Mouse (Mus musculus) retina, adult 2 months (tissue): ENCODE results near the gene Wrb.

ENCODE experiments used
- DNase-seq: peaks from one replicate; pipeline ENCODE4 v3.0.0-alpha.2; 2012; ENCODE audit warnings: low read depth, low spot score

The Wrb gene

DNA sequence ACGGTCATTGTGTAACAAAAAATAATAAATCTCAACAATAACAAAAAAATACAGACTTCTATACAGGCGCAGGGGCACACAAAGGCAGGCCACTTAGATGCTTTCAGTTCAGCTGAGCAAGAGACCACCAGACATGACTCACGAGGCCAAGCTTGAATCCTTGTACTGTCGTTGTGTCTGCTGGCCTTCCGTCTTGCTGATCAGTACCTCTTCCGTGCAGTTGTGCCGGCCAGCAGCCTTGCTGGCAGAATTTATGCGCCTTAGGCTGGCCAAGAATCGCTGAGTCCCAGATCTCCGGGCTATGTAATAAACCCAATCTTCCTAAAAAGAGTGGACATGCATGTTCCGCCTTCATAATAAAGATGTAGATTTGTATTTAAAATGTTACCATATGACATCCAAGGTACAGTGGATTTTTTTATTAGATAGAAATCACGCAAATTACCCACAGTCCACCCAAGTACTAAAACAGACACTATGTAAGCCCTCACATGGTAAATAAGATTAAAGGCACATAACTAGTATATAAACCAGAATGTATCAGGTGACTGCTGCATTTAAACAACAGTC, 13.4 kb downstream of the Wrb start:
- no peak for DNase-seq

DNA sequence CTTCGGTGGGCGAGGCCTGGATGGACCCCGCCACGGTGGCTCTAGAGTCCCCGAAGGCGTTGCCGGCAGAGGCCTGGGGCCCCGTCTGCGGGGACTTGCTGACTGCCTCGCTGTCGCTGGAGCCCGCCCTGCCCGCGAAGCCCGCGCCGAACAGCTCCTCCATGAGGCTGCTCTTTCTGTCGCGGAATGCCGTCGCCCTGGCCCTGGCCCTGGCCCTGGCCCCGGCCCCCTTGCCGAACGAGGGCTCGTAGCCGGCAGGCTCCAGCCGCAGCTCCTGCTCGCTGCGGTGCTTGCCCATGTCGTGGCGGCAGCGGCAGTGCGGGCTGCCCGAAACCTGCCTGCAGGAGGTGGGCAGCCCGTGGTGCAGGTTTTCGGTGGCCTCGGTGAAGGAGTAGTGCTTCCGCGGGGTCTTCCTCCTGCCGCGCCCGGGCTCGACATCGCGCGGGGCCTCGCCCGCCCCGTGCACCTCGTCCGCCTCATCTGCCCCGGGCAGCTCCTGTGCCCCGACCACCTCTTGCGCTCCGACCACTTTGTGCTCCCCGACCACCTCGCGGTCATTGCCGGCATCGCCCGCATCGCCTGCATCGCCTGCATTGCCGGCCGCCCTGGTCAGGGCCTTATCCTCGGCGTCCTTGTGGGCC, 14.0 kb downstream of the Wrb start:
- no peak for DNase-seq

DNA sequence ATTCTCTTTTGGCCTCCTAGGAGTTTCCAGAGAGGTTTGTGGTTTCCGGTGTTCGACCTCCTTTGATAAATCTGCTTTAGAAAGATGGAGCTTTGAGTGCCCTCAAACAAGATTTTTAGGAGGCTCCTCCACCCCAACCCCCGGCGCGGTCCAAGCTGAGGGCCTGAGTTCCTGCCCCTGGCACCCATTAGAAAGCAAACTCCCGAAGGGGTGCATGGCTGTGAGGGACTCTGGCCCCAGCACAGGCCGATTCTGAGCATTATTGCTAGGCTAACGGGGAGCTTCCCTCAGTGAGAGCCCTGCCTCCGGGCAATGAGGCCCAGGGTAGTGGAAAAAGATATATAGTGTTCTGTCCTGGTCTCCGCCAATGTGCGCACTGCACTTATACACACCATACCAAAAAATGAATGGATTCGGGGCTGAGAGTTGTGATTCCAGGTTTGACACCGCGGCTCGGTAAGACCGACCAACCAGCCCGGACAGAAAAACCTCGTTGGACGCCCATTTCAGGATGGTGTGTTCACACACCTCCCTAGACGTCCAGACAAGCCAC, 14.7 kb downstream of the Wrb start:
- DNase-seq, result no peak

DNA sequence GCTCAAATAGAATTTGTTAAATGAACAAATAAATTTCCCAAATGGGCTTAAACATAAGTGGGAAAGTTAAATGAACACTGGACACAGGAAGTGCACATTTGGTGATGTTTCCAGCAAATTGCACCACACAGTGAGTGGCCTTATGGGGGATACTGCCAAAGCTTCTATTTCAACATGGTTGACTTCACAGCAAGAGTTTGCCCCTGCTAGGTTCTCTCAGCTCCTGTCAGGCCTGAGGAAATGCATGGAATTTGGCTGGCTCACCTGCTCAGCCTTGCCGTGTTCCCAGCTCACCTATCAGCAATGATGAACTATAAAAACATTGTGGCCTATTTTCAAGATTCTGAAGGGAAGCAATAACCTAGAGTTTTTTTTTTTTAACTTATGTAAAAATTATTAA, 15.7 kb downstream of the Wrb start:
- DNase-seq, result no peak

DNA sequence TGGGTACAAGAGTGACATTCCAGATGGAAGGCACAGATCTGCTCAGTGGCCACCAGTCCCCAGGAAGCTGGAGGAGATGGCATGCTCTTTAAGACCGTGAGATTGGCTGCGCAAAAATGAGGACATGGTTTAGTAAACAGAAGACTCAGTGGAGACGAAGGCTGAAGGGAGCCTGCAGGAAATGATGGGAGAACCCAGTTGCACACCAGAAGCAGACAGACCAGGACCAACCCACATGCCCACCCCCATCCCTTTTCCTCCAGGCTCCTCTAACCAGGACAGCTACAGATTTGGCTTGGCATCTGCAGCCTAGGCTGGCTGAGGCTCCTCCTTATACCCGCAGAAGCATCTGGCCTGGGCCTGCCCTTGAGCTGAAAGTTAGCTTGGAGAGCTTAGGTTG, 16.1 kb downstream of the Wrb start:
- no peak for DNase-seq

DNA sequence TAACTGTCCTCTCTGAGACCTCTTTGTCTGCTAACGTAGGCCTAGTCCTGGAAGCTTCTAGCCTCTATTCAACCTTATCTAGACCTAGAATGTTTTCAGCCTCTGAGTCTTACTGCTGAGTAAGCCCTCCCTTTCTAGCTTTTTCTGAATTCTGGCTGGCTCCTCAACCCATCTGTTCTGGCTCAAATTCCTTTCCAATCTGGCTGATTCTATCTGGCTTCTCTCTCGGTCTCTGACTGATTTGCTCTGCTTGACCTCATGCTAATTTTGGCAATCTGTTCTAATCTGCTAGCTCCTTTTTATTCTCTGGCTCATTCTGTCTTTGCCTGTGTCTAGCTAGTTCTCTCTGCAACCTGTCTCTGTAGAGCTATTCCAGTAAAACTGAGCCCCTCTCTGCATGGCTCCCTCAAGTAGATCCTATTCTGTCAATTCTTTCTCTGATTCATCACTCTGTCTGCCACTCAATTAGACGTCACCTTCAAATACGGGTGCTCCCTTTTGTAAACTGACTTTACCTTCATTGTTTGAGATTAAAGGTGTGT, 20.6 kb downstream of the Wrb start:
- DNase-seq, result no peak

DNA sequence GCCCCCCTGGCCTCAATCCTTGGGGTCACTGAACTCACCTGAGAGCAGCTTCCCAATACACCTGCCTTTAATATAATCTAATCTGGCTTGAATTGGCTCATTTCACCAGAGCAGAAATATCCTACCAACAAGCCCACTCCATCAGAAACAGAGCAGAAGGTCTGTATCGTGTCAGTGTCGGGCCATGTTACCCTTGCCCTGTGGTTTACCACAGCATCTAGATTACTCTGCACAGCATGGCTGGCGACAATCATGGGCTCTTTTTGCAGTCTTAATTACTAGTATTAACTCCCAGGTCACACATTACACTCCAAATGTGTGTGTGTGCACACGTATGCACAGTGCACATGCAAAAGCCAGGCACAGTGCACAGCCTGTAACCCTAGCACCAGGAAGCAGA, 23.6 kb downstream of the Wrb start:
- DNase-seq, result no peak

DNA sequence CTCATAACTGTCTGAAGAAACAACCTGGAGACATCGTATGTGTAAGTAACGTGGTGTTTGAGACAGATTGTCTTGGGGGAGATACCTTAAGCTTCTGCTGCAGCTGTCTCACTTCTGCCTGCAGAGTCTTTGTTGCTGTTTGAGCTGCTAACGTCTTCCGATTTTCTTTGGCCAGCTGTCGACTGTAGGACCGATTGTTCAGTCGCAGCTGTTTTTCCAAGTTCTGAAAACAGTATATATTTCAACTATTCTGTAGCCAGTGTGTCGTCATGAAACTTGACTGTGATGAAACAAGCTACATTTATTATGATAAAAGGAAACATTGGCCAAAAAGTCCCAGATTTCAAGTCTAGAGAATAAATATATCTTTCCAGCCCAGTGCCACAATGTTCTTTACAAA, 28.4 kb downstream of the Wrb start:
- no peak for DNase-seq

DNA sequence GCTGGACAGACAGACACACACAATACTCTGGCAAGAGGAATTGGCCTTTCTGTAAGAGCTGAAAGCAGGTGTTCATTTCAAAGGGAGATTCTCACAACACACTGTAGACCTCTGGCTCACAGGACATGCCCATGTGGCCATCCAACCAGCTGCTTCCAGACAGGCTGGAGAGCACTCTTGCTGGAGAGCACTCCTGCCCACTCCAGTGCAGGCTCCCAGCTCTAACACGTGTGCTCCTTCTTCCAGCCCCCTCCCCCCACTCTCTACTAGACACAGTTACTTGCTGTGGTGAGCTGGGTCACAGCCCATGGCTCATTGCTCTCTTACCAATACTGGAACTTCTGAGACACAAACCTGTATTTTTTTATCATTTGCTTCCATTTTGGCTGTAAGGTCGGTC, 30.2 kb downstream of the Wrb start:
- DNase-seq, result no peak

DNA sequence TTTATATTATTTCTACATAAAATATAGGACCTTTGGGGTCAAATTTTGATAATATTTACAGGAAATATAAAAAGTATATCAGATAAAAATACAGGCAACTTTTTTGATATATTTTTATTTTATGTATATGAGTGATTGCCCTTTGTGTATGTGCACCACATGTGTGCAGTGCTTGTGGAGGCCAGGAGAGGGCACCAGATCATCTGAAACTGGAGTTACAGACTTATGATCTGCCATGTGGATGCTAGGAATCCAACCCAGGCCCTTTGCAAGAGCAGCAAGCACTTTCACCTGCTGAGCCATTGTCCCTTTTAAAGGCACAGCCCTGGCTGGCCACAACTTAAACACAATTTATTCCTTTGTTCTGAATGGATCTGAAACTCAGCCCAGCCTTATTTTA, 33.9 kb downstream of the Wrb start:
- DNase-seq, result no peak

DNA sequence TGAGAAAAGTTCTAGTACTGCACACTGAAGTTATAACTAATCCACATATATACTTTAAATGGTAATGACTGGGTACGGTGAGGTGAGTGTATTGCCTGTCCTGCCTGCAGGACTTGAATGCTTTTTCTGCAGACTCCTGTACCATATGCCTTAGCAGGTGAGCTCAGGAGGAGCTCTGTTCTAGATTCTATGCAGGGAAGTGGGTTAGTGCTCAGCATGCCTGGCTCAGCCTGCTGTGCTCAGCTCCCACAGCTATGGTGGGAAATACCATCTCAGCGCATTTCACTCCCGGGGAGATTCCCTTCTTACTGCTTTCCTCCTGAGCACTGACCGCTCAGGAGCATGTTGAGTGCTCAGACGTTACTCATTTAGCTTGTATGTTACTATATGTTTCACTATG, 42.4 kb downstream of the Wrb start:
- no peak for DNase-seq

DNA sequence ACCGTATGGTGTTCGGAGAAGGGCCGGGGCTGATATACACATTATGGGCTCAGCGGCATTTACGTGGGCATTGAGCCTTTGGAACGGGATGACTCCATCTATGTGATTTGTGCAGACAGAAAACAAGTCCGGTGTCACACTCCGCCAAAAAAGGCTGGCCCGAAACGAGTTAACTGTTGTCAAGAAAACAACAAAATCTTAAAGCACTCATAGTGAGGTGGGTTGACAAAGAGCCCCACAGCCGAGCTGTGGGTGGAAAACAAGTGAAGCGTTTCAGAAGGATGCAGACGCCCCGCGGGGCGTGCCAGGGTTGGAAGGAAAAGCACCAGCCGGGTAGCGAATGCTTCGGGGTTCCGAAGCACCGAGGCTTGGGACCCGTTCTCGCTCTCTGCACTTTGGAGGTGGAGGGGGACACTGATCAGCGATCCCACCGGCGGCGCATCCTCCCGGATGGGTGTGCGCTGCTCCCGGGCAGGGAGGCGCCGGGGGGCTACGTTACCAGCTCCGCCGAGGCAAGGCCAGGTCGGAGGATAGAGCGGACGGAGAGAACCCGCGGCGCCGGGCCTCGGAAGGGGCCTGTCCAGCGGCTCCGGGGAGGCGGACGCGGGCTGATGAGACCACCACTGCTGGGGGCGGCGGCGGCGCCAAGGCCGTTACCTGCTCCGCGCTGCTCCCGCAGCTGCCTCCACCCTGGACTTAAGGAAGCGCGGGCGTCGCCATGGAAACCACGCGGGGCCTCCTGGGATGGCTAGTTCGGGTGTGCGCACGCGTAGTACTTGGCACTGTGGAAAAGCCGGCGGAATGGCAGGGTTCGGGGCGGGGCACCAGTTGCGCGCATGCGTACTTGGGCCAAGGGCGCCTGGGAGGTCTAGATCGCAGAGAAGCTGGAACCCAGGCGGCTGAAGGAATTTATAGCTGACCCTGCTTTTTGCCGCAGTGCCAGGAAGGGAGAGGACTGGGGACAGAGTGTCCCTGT, 46.6 kb downstream of the Wrb start, which contains the start of gene Lca5l:
Lca5l (minus strand) TSS at position 741 of the 976 bp plus-strand sequence.
- peak; percentile 98 for DNase-seq

DNA sequence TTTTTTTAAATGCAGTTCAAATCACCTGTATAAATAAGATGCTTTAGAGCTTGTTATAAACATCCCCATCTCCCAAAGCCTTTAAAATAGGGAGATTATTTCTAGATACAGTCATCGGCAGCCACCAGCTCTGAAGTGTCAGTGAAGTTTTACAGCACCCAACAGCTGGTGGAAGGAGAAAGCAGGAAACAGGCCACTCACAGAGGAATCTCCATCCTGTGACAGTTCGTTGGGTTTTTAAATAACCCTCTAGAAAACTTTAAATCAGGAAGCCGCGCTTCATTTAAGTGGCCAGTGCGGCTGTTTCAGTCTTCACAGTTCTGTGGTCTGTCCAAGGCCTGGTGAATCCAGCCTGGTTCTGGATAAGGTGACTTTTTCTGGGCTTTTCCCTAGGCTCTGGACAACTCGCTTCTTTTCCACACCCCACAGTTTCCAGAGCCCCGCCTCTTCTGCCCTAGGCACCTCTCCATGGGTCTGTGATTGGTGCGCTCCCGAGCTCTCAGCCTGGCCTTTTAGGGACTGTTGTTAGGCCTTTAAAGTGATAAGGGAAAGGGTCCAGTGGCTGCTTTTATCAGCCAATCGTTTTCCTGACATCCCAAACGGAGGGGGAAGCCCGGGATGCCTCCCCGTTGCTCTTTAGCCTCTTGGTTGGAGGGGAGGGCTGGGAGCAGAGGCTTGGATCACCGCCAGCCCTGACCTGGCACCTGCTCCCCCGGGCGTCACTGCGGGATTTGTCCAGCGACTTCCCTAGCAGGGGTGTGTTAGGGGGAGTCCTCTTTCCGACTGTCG, 54.9 kb downstream of the Wrb start, which contains the start of gene Sh3bgr:
Sh3bgr (plus strand) TSS at position 538 of the 789 bp plus-strand sequence.
- DNase-seq, result no peak

DNA sequence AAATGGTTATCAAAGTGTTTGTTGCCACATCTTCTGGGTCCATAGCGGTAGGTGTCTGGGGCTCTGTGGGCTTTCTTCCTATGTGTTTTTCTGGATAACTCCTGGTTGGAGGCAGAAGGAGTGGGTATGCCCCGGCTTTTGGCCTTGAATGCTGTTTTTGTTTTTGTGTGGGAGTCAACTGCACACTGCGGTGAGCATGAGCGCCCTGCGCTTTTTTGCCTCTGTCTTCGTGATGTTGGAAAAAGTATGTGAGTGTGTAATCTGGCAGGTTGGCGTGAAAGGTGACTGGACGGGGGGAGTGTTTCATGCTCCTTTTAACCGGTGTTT, 55.5 kb downstream of the Wrb start:
- DNase-seq, result no peak

DNA sequence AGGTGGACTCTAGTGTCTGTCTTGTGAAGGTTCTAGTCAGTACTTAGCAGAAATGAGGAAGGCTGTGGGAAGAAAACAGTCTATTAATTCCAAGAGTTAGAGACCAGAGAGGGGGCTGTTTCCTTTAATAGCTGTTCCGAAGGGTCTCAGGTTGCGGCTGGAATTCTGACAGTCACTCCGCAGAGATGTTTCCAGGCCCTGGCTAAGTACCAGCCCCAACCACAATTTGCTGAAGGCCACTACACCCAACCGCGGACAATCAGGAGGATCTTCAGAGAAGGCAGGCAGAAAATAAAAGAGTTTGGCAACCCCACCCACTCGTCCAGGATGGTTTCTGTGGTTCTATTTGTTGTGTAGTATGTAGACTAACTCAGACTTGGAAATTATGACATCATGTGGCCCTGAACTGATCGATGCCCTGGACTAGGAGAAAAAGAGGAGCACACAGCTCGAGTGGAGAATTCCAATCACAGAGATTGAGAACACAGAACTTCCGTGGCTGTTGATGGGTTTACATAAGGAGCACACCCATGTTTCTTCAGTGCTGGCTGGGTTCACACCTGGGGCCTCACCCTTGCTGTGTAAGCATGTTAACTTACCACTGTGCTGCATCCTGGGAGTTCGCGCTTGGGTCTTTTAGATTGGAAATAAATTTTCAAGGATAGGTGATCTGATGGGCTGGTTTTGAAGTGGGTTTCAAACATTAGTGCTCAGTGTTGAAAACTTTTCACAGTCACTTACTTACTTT, 56.5 kb downstream of the Wrb start:
- DNase-seq, result no peak
